Mouse (Mus musculus) C2C12 (cell line): ENCODE measurements around the gene Cnga1.
"Not testable (repeated sequence)": the region's sequence is repeated elsewhere in the genome, so short reads cannot be mapped to it uniquely, and the experiment has no call there.

ENCODE experiments used
- CTCF ChIP-seq: IDR thresholded peaks from one replicate; pipeline ENCODE4 v1.5.1; 2011; ENCODE audit not compliant: control insufficient read depth, insufficient read depth, insufficient read length
- MYOG ChIP-seq: IDR thresholded peaks from one replicate; pipeline ENCODE4 v1.6.1; 2011; ENCODE audit not compliant: control insufficient read depth, insufficient read length; ENCODE audit errors: extremely low read depth
- USF1 ChIP-seq: IDR thresholded peaks from one replicate; pipeline ENCODE4 v1.6.1; 2011; ENCODE audit warnings: low read depth, mild to moderate bottlenecking, control low read depth, moderate library complexity

- not testable (repeated sequence) for TF ChIP-seq CTCF, MYOG, USF1
These were observed 63.1 kb downstream of the Cnga1 start, which contains the start of gene Zar1 for GRCm38 (mm10) chr5:72580970-72581332.
